Mouse (Mus musculus): ENCODE data around the gene Scn5a.

GRCm38 (mm10) chr9:119562256-119562655 lies 16.6 kb downstream of the Scn5a start:
- TF ChIP-seq POLR2A (IDR thresholded peaks at IDR 0.05; ENCODE audit: insufficient read depth, low read length) (no peak), CTCF (IDR thresholded peaks at IDR 0.05; ENCODE audit: low read depth, low read length) (no peak), EP300 (IDR thresholded peaks at IDR 0.05; ENCODE audit: insufficient read depth, low read depth, low read length) (no peak)
